Mouse (Mus musculus) heart, embryonic 11.5 days (tissue): Measurements from ENCODE around the gene Rassf6. TPM values are rescaled to one million over a fixed set of nuclear protein-coding genes. Genes with fewer than 3 reads are reported as not detected.

Experiments used
- polyA plus RNA-seq: library from polyadenylated mRNA; unstranded; fragments of >200 nt; fragmentation: Nextera tagmentation; extraction: Ambion mirVana; gene quantifications from 2 replicates; pipeline ENCODE4 v1.2.1, GENCODE M21; 2014

Rassf6 gene
- polyA plus RNA-seq, 1 experiment from 2014 or later = 0.29 TPM

Other genes with a start within 250 kb of the Rassf6 start
- 3.2 and 18.6 TPM in 2 replicates for gene Alb, start 179.8 kb downstream of the Rassf6 start, polyA plus RNA-seq
- gene Afp, start 149.9 kb downstream of the Rassf6 start, polyA plus RNA-seq = 22.5 and 142 TPM in 2 replicates
- not detected in 2 replicates for gene Afm, start 121.7 kb downstream of the Rassf6 start, polyA plus RNA-seq
- gene 5830473C10Rik, start 79.5 kb downstream of the Rassf6 start, polyA plus RNA-seq = not detected in 2 replicates
- 0.51 and 0.53 TPM in 2 replicates for gene Cxcl5, start 118.7 kb upstream of the Rassf6 start, polyA plus RNA-seq
- gene Ppbp, start 127.9 kb upstream of the Rassf6 start, polyA plus RNA-seq = 28.8 and 32.8 TPM in 2 replicates
- 115 and 125 TPM in 2 replicates for gene Pf4, start 131.8 kb upstream of the Rassf6 start, polyA plus RNA-seq
- gene Cxcl3, start 145.4 kb upstream of the Rassf6 start, polyA plus RNA-seq = not detected in 2 replicates
- gene Cxcl15, start 153.9 kb upstream of the Rassf6 start, polyA plus RNA-seq = 0.39 and 0.73 TPM in 2 replicates